Mouse (Mus musculus): ENCODE data around the gene Nxpe4. TPM values are rescaled to one million over a fixed set of nuclear protein-coding genes. Genes with fewer than 3 reads are reported as not detected.

The Nxpe4 gene
- polyA plus RNA-seq, 1 experiment from 2014 or later: 6.1 TPM

DNA sequence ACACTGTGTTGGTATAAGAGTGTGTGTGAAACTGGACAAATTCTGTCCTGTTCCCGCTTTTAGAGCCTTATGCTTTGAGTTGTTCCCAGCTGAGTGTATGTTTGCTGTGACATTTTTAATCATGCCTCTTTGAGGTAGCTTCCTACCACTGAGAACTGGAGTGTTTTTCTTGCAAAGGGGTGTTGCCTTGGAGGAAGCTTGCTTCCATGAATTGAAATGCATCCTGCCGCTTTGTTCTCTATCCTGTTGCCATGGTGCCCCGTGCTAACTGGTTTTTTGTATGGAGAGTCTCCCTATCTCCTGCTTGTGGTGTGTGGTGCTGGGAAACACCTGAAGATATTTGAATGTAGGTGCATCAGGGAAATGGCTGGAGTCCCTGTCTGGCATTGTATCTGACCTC, 152.4 kb downstream of the Nxpe4 start:
- no peak overlapping the region for H3K4me3 ChIP-seq (ENCODE audit: low read depth, low read length)
- DNase-seq (ENCODE audit: low spot score) (peak; percentile 50), ATAC-seq (no peak)
- H3K4me2 ChIP-seq (ENCODE audit: low read length): no peak overlapping the region
- H3K27ac ChIP-seq (ENCODE audit: low read depth, low read length): no peak overlapping the region
- no peaks in the 10 kb centered on the region for H3K36me3 ChIP-seq (ENCODE audit: control insufficient read depth, insufficient read depth, low read length)
- peaks cover 4% of the 10 kb centered on the region; the same call in 1 of the 2 replicates for H3K4me1 ChIP-seq (ENCODE audit: control insufficient read depth, insufficient read depth, low read length)
- no peak overlapping the region for H3K9ac ChIP-seq (ENCODE audit: low read length)
- H3K27me3 ChIP-seq (replicated peaks; ENCODE audit: control insufficient read depth, insufficient read depth, low read length): no peaks in the 10 kb centered on the region
- no peaks in the 10 kb centered on the region for H3K9me3 ChIP-seq (replicated peaks; ENCODE audit: control insufficient read depth, low read length)
- 13% methylated on average over 3 of the region's 3 CpGs for WGBS

DNA sequence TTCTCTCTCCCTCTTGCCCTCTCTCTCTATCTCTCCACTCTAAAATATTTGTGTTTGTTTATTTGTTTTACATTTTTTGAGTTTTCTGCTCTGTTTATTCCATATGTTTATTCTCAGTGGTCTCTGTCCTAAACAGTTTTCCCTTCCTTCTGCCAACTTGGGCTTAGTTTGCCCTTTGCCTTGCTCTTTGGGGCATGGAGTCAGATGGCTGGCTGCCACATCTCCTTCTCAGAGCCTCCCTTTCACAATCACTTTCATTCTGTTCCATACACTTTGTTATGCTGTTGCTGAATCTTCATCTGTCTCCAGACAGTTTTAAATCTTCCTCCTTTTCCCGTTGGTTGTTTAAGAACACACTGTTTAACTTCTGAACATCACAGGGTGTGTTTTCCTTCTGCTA, 154.0 kb downstream of the Nxpe4 start:
- no peaks in the 10 kb centered on the region for H3K36me3 ChIP-seq (ENCODE audit: control insufficient read depth, insufficient read depth, low read length)
- peaks cover 4% of the 10 kb centered on the region; the same call in 1 of the 2 replicates for H3K4me1 ChIP-seq (ENCODE audit: control insufficient read depth, insufficient read depth, low read length)
- no peaks in the 10 kb centered on the region for H3K9me3 ChIP-seq (replicated peaks; ENCODE audit: control insufficient read depth, low read length)
- H3K9ac ChIP-seq (ENCODE audit: low read length): no peak overlapping the region
- 80% methylated on average over 1 of the region's 1 CpGs for WGBS
- no peak overlapping the region for H3K4me3 ChIP-seq (ENCODE audit: low read depth, low read length)
- H3K4me2 ChIP-seq (ENCODE audit: low read length): no peak overlapping the region
- no peak for DNase-seq (ENCODE audit: low spot score)
- H3K27me3 ChIP-seq (replicated peaks; ENCODE audit: control insufficient read depth, insufficient read depth, low read length): no peaks in the 10 kb centered on the region
- H3K27ac ChIP-seq (ENCODE audit: low read depth, low read length): no peak overlapping the region
- ATAC-seq: no peak

DNA sequence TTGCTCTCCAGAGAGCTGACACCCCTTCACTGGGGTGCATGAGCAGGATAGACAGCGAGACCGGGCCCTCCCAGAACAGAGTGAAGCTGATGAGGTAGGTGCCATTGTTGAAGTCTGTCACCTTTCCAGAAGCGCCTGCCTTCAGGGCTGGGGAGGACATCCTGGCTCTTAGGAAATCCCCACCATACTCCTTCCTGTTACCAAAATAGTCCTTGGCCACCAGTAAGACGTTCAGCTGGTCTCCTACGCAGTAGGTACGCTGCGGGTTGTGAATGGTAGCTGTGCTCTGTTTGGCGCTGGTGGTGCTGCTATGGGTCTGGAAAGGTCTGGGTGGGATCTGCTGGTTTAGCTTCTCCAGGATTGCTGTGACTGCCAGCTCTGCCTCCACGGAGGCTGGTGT, 164.5 kb downstream of the Nxpe4 start:
- Histone ChIP-seq H3K4me3 (ENCODE audit: low read depth, low read length) (no peak overlapping the region), H3K9me3 (replicated peaks; ENCODE audit: control insufficient read depth, low read length) (no peaks in the 10 kb centered on the region), H3K27ac (ENCODE audit: low read depth, low read length) (no peak overlapping the region), H3K4me1 (ENCODE audit: control insufficient read depth, insufficient read depth, low read length) (no peaks in the 10 kb centered on the region), H3K9ac (ENCODE audit: low read length) (no peak overlapping the region), H3K36me3 (ENCODE audit: control insufficient read depth, insufficient read depth, low read length) (no peaks in the 10 kb centered on the region), H3K27me3 (replicated peaks; ENCODE audit: control insufficient read depth, insufficient read depth, low read length) (no peaks in the 10 kb centered on the region), H3K4me2 (ENCODE audit: low read length) (no peak overlapping the region)
- DNase-seq (ENCODE audit: low spot score) (no peak), ATAC-seq (no peak)
- 92% methylated on average over 9 of the region's 9 CpGs for WGBS

DNA sequence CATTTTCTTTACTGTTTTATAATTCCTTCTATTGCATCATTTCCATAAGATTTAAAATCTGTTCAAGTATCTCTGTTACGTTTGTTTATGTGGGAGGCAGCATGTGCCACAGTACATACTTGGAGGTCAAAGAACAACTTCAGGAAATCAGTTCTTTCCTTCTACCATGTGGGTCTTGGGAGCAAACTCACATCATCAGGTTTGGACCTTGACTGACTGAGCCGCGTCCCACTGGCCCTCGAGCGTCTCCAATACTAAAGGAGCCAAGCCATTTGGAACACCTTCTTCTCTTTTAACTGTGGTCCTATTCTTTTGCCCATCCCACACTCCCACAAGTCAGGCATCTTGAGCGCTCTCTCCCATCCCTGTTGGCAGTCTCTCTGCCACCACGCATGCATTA, 167.8 kb downstream of the Nxpe4 start:
- no peak for ATAC-seq

DNA sequence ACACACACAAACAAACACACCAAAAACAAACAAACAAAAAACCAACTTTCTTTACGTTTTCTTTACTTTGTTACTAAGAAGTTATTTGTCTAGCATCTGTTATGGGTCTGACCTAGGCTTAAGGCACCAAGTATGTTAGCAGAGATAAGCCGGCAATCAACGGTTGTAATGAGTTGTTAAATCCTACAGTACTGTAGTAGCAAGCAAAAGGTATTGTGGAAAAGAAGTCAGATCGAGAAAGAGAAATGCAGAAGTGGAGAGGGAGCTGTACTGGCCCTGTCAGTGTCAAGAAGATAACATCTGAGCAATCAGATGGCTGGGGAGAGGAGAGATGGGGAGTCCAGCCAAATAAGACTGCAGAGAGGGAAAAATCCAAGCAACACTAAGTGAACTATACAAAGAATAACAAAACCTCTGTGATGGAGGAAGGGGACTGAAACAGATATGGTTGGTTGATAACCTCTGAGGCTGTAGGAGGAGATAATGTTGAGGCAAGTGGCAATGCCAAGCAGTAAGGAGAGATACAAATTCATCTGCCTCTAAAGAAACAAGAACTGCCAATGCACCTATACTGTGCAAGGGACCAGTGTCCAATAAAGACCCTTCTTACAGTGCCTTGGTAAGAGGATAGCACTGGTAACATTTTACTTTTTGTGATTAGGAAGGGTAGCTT, 177.1 kb downstream of the Nxpe4 start:
- no peaks in the 10 kb centered on the region for H3K27me3 ChIP-seq (replicated peaks; ENCODE audit: control insufficient read depth, insufficient read depth, low read length)
- no peak overlapping the region for H3K27ac ChIP-seq (ENCODE audit: low read depth, low read length)
- H3K4me1 ChIP-seq (ENCODE audit: control insufficient read depth, insufficient read depth, low read length): no peaks in the 10 kb centered on the region
- H3K36me3 ChIP-seq (ENCODE audit: control insufficient read depth, insufficient read depth, low read length): no peaks in the 10 kb centered on the region
- no peak overlapping the region for H3K4me2 ChIP-seq (ENCODE audit: low read length)
- WGBS: 89% methylated on average over 4 of the region's 4 CpGs
- no peak overlapping the region for H3K4me3 ChIP-seq (ENCODE audit: low read depth, low read length)
- no peak overlapping the region for H3K9ac ChIP-seq (ENCODE audit: low read length)
- ATAC-seq (no peak), DNase-seq (ENCODE audit: low spot score) (no peak)
- H3K9me3 ChIP-seq (replicated peaks; ENCODE audit: control insufficient read depth, low read length): no peaks in the 10 kb centered on the region

More for the DNA sequence above, 167.8 kb downstream of the Nxpe4 start:
- Histone ChIP-seq H3K4me2 (ENCODE audit: low read length) (no peak overlapping the region), H3K9ac (ENCODE audit: low read length) (no peak overlapping the region), H3K9me3 (replicated peaks; ENCODE audit: control insufficient read depth, low read length) (no peaks in the 10 kb centered on the region), H3K4me1 (ENCODE audit: control insufficient read depth, insufficient read depth, low read length) (no peaks in the 10 kb centered on the region), H3K36me3 (ENCODE audit: control insufficient read depth, insufficient read depth, low read length) (no peaks in the 10 kb centered on the region), H3K27ac (ENCODE audit: low read depth, low read length) (no peak overlapping the region), H3K27me3 (replicated peaks; ENCODE audit: control insufficient read depth, insufficient read depth, low read length) (no peaks in the 10 kb centered on the region), H3K4me3 (ENCODE audit: low read depth, low read length) (no peak overlapping the region)
- 91% methylated on average over 7 of the region's 7 CpGs for WGBS
- no peak for DNase-seq (ENCODE audit: low spot score)

DNA sequence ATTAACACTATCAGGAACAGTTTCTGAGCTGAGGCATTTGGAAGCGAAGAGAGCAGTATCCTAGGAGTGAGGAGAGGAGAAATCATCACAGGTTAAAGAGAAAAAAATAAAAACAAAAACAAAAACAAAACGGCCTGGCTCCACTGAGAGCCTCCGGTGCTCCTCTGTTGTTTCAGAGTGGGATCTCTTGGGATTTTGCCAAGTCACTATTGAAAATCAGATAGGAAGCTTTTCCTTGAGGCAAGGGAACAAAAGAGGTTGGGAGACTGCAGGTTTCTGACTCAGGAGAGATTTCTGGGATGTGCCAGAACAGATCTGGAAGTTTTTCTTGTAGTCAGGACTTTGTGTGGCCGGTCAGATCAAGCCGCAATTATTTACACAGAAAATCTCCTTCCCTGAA, 177.7 kb downstream of the Nxpe4 start:
- ATAC-seq: no peak

DNA sequence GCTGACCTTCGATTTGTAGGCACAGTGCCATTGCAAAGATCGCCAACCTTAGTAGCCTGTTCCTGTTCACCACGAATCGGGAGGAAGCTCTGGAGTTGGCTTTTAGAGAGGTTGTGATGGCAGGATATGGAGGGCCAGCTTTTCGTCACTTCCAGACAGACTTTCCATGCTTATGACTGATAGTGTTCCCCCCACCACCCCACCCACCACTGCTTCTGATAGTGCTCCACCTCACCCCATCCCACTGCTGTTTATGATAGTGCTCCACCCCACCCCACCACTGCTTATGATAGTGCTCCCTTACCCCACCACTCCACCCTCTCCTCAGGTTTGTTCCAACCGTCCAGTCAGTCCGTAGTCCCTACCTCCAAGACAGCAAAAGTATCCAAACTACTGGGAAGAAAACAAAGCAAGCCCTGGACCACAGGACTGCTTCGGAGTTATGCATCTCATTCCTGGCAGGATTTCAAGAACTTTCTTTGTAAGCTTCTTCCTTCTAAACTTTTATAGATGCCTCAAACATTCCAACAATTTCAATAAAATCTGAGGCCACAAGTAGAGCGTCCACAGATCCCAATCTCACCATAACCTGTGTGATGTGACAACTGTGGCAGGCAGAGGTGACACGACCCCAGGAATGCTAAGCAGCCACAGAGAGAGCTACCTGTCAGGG, 179.0 kb downstream of the Nxpe4 start:
- no peak overlapping the region for H3K4me2 ChIP-seq (ENCODE audit: low read length)
- 88% methylated on average over 10 of the region's 10 CpGs for WGBS
- H3K4me1 ChIP-seq (ENCODE audit: control insufficient read depth, insufficient read depth, low read length): no peaks in the 10 kb centered on the region
- H3K36me3 ChIP-seq (ENCODE audit: control insufficient read depth, insufficient read depth, low read length): no peaks in the 10 kb centered on the region
- no peaks in the 10 kb centered on the region for H3K27me3 ChIP-seq (replicated peaks; ENCODE audit: control insufficient read depth, insufficient read depth, low read length)
- H3K9ac ChIP-seq (ENCODE audit: low read length): no peak overlapping the region
- DNase-seq (ENCODE audit: low spot score) (no peak), ATAC-seq (no peak)
- no peak overlapping the region for H3K27ac ChIP-seq (ENCODE audit: low read depth, low read length)
- no peaks in the 10 kb centered on the region for H3K9me3 ChIP-seq (replicated peaks; ENCODE audit: control insufficient read depth, low read length)
- H3K4me3 ChIP-seq (ENCODE audit: low read depth, low read length): no peak overlapping the region

More for the DNA sequence above, 177.7 kb downstream of the Nxpe4 start:
- peak; percentile 23 for DNase-seq (ENCODE audit: low spot score)
- WGBS: 50% methylated on average over 5 of the region's 5 CpGs
- Histone ChIP-seq H3K4me2 (ENCODE audit: low read length) (no peak overlapping the region), H3K9me3 (replicated peaks; ENCODE audit: control insufficient read depth, low read length) (no peaks in the 10 kb centered on the region), H3K27me3 (replicated peaks; ENCODE audit: control insufficient read depth, insufficient read depth, low read length) (no peaks in the 10 kb centered on the region), H3K36me3 (ENCODE audit: control insufficient read depth, insufficient read depth, low read length) (no peaks in the 10 kb centered on the region), H3K27ac (ENCODE audit: low read depth, low read length) (no peak overlapping the region), H3K4me1 (ENCODE audit: control insufficient read depth, insufficient read depth, low read length) (no peaks in the 10 kb centered on the region), H3K9ac (ENCODE audit: low read length) (no peak overlapping the region), H3K4me3 (ENCODE audit: low read depth, low read length) (no peak overlapping the region)

DNA sequence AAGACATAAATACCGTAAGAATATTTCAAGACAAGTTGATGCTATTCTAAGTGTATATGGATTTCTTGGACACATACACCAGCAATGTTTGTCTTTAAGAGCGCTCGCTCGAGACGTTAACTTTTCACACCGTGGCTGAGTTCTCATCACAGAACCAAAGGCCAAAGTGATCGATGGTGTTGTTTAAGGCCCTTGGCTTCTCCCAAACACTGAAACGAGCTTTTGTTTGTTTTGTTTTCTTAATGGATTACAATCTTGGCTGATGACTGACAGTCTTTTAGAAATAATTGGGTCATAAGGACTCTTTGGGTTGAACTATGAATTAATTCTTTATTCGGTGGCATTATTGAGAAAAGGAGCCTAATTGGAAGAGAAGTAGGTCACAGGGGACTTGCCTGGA, 183.6 kb downstream of the Nxpe4 start:
- Histone ChIP-seq H3K27me3 (replicated peaks; ENCODE audit: control insufficient read depth, insufficient read depth, low read length) (no peaks in the 10 kb centered on the region), H3K9ac (ENCODE audit: low read length) (no peak overlapping the region), H3K27ac (ENCODE audit: low read depth, low read length) (no peak overlapping the region), H3K36me3 (ENCODE audit: control insufficient read depth, insufficient read depth, low read length) (no peaks in the 10 kb centered on the region), H3K9me3 (replicated peaks; ENCODE audit: control insufficient read depth, low read length) (no peaks in the 10 kb centered on the region), H3K4me3 (ENCODE audit: low read depth, low read length) (no peak overlapping the region), H3K4me2 (ENCODE audit: low read length) (no peak overlapping the region), H3K4me1 (ENCODE audit: control insufficient read depth, insufficient read depth, low read length) (no peaks in the 10 kb centered on the region)
- WGBS: 50% methylated on average over 9 of the region's 9 CpGs
- ATAC-seq (no peak), DNase-seq (ENCODE audit: low spot score) (no peak)

DNA sequence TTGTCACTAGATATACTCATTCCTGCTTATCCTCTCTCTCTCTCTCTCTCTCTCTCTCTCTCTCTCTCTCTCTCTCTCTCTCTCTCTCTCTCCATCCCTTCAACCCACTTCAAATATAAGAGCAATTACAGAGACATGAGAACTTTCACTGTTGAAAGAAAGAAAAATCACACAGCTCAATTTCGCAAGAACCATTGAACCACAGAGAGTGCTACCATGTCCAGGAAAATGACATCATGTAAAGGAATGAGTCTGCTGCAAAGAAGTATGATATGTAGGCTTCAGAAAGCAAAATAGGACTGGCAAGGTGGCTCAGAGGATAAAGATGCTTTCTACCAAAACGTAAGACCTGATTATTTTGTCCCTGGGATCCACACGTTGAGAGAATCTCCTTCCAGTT, 184.0 kb downstream of the Nxpe4 start:
- no peak for DNase-seq (ENCODE audit: low spot score)
- no peak for ATAC-seq
- 90% methylated on average over 3 of the region's 3 CpGs for WGBS

More for the DNA sequence above, 184.0 kb downstream of the Nxpe4 start:
- no peaks in the 10 kb centered on the region for H3K4me1 ChIP-seq (ENCODE audit: control insufficient read depth, insufficient read depth, low read length)
- H3K9me3 ChIP-seq (replicated peaks; ENCODE audit: control insufficient read depth, low read length): no peaks in the 10 kb centered on the region
- H3K4me3 ChIP-seq (ENCODE audit: low read depth, low read length): no peak overlapping the region
- H3K9ac ChIP-seq (ENCODE audit: low read length): no peak overlapping the region
- no peak overlapping the region for H3K27ac ChIP-seq (ENCODE audit: low read depth, low read length)
- no peaks in the 10 kb centered on the region for H3K36me3 ChIP-seq (ENCODE audit: control insufficient read depth, insufficient read depth, low read length)
- H3K27me3 ChIP-seq (replicated peaks; ENCODE audit: control insufficient read depth, insufficient read depth, low read length): no peaks in the 10 kb centered on the region
- no peak overlapping the region for H3K4me2 ChIP-seq (ENCODE audit: low read length)

Data from forebrain, embryonic 14.5 days (tissue).